Mouse (Mus musculus): ENCODE measurements around the gene Cacna2d2. TPM values are rescaled to one million over a fixed set of nuclear protein-coding genes. Genes with fewer than 3 reads are reported as not detected.
"Not testable (repeated sequence)": the region's sequence is repeated elsewhere in the genome, so short reads cannot be mapped to it uniquely, and the experiment has no call there.

The Cacna2d2 gene
- polyA plus RNA-seq, 1 experiment = 0.01 TPM

DNA sequence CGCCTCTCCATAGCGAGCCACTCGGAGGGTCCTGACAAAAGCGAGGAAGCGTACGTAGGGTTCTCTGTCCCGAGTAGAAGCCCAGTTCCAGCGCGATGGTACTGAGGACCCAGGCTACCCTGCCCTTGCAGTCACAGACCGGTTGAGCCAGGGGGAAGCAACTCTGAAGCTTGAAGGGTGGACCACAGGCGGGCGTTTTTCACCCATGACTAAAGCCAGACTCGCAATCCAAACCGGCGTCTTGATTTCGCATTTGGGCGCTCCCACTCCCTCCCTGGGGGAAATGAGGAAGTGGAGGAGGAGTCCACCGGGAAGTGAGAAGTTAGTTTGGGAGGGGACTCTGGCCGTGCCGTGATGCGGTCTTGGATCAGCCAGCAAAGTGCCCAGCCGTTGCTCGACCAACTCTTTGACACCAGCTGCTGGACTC lies 155.6 kb downstream of the Cacna2d2 start:
- no peaks in the 10 kb centered on the region for H3K27me3 ChIP-seq (ENCODE audit: control insufficient read depth, insufficient read depth, insufficient read length)
- peaks cover 38% of the 10 kb centered on the region for H3K36me3 ChIP-seq (ENCODE audit: control insufficient read depth, insufficient read depth)
- H3ac ChIP-seq (ENCODE audit: control insufficient read depth, insufficient read length, low read depth) = peak overlapping the region; percentile 97
- TF ChIP-seq MAX (IDR thresholded peaks at IDR 0.05) (no peak), CEBPB (IDR thresholded peaks at IDR 0.05; ENCODE audit: low read depth) (no peak), MYOG (IDR thresholded peaks at IDR 0.05; ENCODE audit: control insufficient read depth, extremely low read depth, insufficient read length) (no peak), CTCF (IDR thresholded peaks at IDR 0.05; ENCODE audit: control insufficient read depth, insufficient read depth, insufficient read length) (no peak), USF1 (IDR thresholded peaks at IDR 0.05; ENCODE audit: low read depth) (no peak), MYOD1 (IDR thresholded peaks at IDR 0.05; ENCODE audit: control insufficient read depth, insufficient read length, low read depth) (no peak), FOSL1 (IDR thresholded peaks at IDR 0.05; ENCODE audit: insufficient read depth, low read length, poor library complexity, severe bottlenecking) (no peak)
- H3K4me3 ChIP-seq (ENCODE audit: insufficient read depth, poor library complexity, severe bottlenecking) = peak overlapping the region; percentile 82
- H3K79me3 ChIP-seq (ENCODE audit: low read depth) = peaks cover 43% of the 10 kb centered on the region
- peaks cover 80% of the 10 kb centered on the region for H3K79me2 ChIP-seq (ENCODE audit: control insufficient read depth, insufficient read depth)

- Histone ChIP-seq H3K36me3 (ENCODE audit: control insufficient read depth, insufficient read depth) (peaks cover 45% of the 10 kb centered on the region), H3K27me3 (ENCODE audit: control insufficient read depth, insufficient read depth, insufficient read length) (no peaks in the 10 kb centered on the region), H3K4me3 (ENCODE audit: insufficient read depth, poor library complexity, severe bottlenecking) (peak overlapping the region; percentile 82), H3K79me2 (ENCODE audit: control insufficient read depth, insufficient read depth) (peaks cover 80% of the 10 kb centered on the region), H3ac (ENCODE audit: control insufficient read depth, insufficient read length, low read depth) (peak overlapping the region; percentile 67), H3K79me3 (ENCODE audit: low read depth) (peaks cover 43% of the 10 kb centered on the region)
- no peak for TF ChIP-seq USF1 (IDR thresholded peaks at IDR 0.05; ENCODE audit: low read depth)
- TF ChIP-seq FOSL1 (IDR thresholded peaks at IDR 0.05; ENCODE audit: insufficient read depth, low read length, poor library complexity, severe bottlenecking) = no peak
- TF ChIP-seq CEBPB (IDR thresholded peaks at IDR 0.05; ENCODE audit: low read depth) = no peak
- TF ChIP-seq MAX (IDR thresholded peaks at IDR 0.05) = no peak
- TF ChIP-seq MYOD1 (IDR thresholded peaks at IDR 0.05; ENCODE audit: control insufficient read depth, insufficient read length, low read depth) = no peak
- TF ChIP-seq CTCF (IDR thresholded peaks at IDR 0.05; ENCODE audit: control insufficient read depth, insufficient read depth, insufficient read length) = no peak
- TF ChIP-seq MYOG (IDR thresholded peaks at IDR 0.05; ENCODE audit: control insufficient read depth, extremely low read depth, insufficient read length) = no peak
Observed at GRCm38 (mm10) chr9:107555701-107556100, 156.3 kb downstream of the Cacna2d2 start.

- Histone ChIP-seq H3K79me2 (ENCODE audit: control insufficient read depth, insufficient read depth) (peaks cover 80% of the 10 kb centered on the region), H3K4me3 (ENCODE audit: insufficient read depth, poor library complexity, severe bottlenecking) (peak overlapping the region; percentile 82), H3K36me3 (ENCODE audit: control insufficient read depth, insufficient read depth) (peaks cover 51% of the 10 kb centered on the region), H3K27me3 (ENCODE audit: control insufficient read depth, insufficient read depth, insufficient read length) (no peaks in the 10 kb centered on the region), H3K79me3 (ENCODE audit: low read depth) (peaks cover 43% of the 10 kb centered on the region), H3ac (ENCODE audit: control insufficient read depth, insufficient read length, low read depth) (peak overlapping the region; percentile 53)
- no peak for TF ChIP-seq CTCF (IDR thresholded peaks at IDR 0.05; ENCODE audit: control insufficient read depth, insufficient read depth, insufficient read length)
Observed at GRCm38 (mm10) chr9:107556346-107556745, 156.9 kb downstream of the Cacna2d2 start.

DNA sequence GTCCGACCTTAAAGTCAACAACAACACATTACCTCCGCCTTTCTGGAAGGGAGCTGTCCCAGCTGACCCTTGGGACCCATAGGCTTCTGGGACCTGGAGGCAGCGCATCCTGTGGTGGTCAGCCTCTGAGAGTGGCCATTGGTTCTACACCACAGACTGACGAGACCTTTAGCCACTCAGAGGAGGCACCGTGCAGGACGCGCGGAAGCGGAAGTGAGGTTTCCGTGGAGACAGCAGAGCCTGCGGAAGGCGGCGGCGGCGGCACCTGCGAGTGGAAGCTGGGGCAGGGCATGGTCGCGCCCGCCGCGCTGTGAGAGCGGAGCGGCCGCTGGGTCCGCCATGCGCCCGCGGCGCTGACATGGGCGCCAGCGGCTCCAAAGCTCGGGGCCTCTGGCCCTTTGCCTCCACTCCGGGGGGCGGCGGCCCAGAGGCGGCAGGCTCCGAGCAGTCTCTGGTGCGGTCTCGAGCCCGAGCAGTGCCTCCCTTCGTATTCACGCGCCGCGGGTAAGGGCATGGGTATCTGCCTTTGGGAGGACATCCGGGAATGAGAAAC lies 163.7 kb downstream of the Cacna2d2 start, which contains the start of gene Tusc2:
Gene Tusc2, plus strand, starts transcription at position 227 of the 553 bp plus-strand sequence.
- H3K4me3 ChIP-seq (ENCODE audit: insufficient read depth, poor library complexity, severe bottlenecking) = peak within 1 kb of the TSS; percentile 46
- H3K79me3 ChIP-seq (ENCODE audit: low read depth) = peaks cover 10% of the 10 kb centered on the region
- H3K79me2 ChIP-seq (ENCODE audit: control insufficient read depth, insufficient read depth) = peaks cover 19% of the 10 kb centered on the region
- no peak for TF ChIP-seq CEBPB (IDR thresholded peaks at IDR 0.05; ENCODE audit: low read depth)
- no peak for TF ChIP-seq MYOD1 (IDR thresholded peaks at IDR 0.05; ENCODE audit: control insufficient read depth, insufficient read length, low read depth)
- TF ChIP-seq FOSL1 (IDR thresholded peaks at IDR 0.05; ENCODE audit: insufficient read depth, low read length, poor library complexity, severe bottlenecking) = no peak
- TF ChIP-seq MAX (IDR thresholded peaks at IDR 0.05) = no peak
- no peak for TF ChIP-seq USF1 (IDR thresholded peaks at IDR 0.05; ENCODE audit: low read depth)
- TF ChIP-seq CTCF (IDR thresholded peaks at IDR 0.05; ENCODE audit: control insufficient read depth, insufficient read depth, insufficient read length) = no peak
- TF ChIP-seq MYOG (IDR thresholded peaks at IDR 0.05; ENCODE audit: control insufficient read depth, extremely low read depth, insufficient read length) = no peak
- peaks cover 50% of the 10 kb centered on the region for H3K36me3 ChIP-seq (ENCODE audit: control insufficient read depth, insufficient read depth)
- peak within 1 kb of the TSS; percentile 49 for H3ac ChIP-seq (ENCODE audit: control insufficient read depth, insufficient read length, low read depth)
- no peaks in the 10 kb centered on the region for H3K27me3 ChIP-seq (ENCODE audit: control insufficient read depth, insufficient read depth, insufficient read length)

DNA sequence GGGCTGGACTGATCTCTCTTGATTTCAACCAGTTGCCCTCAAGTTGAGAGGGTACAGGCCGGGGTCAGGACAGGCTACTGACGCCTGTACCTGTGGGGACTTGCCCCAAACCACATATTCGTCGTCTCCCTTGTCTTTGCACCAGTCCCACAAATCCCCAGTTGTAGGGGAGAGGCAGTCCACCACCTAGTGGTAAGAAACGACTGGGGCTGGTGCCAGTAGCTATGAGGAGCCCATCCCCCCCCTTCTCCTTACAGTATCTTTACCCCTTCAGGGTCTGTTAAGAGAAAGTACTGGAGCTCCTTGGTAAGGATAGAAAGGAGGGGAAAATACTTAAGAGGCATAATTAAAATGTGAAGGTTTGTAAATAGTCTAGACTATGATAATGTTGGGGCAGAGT lies 166.1 kb downstream of the Cacna2d2 start:
- not testable (repeated sequence) for H3ac ChIP-seq (ENCODE audit: control insufficient read depth, insufficient read length, low read depth); H3K27me3 ChIP-seq (ENCODE audit: control insufficient read depth, insufficient read depth, insufficient read length); H3K79me3 ChIP-seq (ENCODE audit: low read depth); H3K4me3 ChIP-seq (ENCODE audit: insufficient read depth, poor library complexity, severe bottlenecking)
- peaks cover 25% of the 10 kb centered on the region for H3K36me3 ChIP-seq (ENCODE audit: control insufficient read depth, insufficient read depth)
- peaks cover 14% of the 10 kb centered on the region for H3K79me2 ChIP-seq (ENCODE audit: control insufficient read depth, insufficient read depth)

GRCm38 (mm10) chr9:107566041-107566709 lies 166.8 kb downstream of the Cacna2d2 start:
- Histone ChIP-seq H3K27me3 (ENCODE audit: control insufficient read depth, insufficient read depth, insufficient read length) (no peaks in the 10 kb centered on the region), H3K79me3 (ENCODE audit: low read depth) (peaks cover 10% of the 10 kb centered on the region), H3K79me2 (ENCODE audit: control insufficient read depth, insufficient read depth) (peaks cover 20% of the 10 kb centered on the region), H3K36me3 (ENCODE audit: control insufficient read depth, insufficient read depth) (peaks cover 19% of the 10 kb centered on the region), H3ac (ENCODE audit: control insufficient read depth, insufficient read length, low read depth) (no peak overlapping the region), H3K4me3 (ENCODE audit: insufficient read depth, poor library complexity, severe bottlenecking) (no peak overlapping the region)
- TF ChIP-seq CEBPB (IDR thresholded peaks at IDR 0.05; ENCODE audit: low read depth) = no peak
- TF ChIP-seq CTCF (IDR thresholded peaks at IDR 0.05; ENCODE audit: control insufficient read depth, insufficient read depth, insufficient read length) = peak; percentile 24
